Mouse (Mus musculus): ENCODE data around the gene Fam240a. TPM values are rescaled to one million over a fixed set of nuclear protein-coding genes. Genes with fewer than 3 reads are reported as not detected.

Fam240a gene
- total RNA-seq, 2 experiments from 2014 or later = not detected

Small RNA genes within 50 kb of the gene (microRNA-seq; reads per million reads assigned to microRNA genes)
- gene Gm24269 = 0 reads per million in 2 experiments

Other genes starting within 250 kb of the Fam240a start
- gene Myl3, start 175.0 kb downstream of the Fam240a start, total RNA-seq (2021) = not detected
- gene Pth1r, start 169.7 kb downstream of the Fam240a start, total RNA-seq (2021) = 1 to 10 TPM; 5.6 to 6.5 TPM
- gene Prss42, start 118.7 kb downstream of the Fam240a start, total RNA-seq (2021) = not detected
- gene Prss44, start 102.9 kb downstream of the Fam240a start, total RNA-seq (2021) = not detected
- gene Prss43, start 90.2 kb downstream of the Fam240a start, total RNA-seq (2021) = under 1 TPM; 0.21 to 0.55 TPM
- gene Prss45, start 82.3 kb downstream of the Fam240a start, total RNA-seq (2021) = under 1 TPM; 0.31 to 0.65 TPM
- under 1 TPM in 1 of 2 experiments, not detected in 1; 0.31 TPM for gene Prss46, start 72.4 kb downstream of the Fam240a start, total RNA-seq (2021)
- gene Prss50, start 58.9 kb downstream of the Fam240a start, total RNA-seq (2021) = under 1 TPM in 1 of 2 experiments, not detected in 1; 0.36 TPM
- 10 to 100 TPM; 11.6 to 13.1 TPM for gene Als2cl, start 37.0 kb downstream of the Fam240a start, total RNA-seq (2021)
- 1 to 10 TPM; 1.8 to 2.0 TPM for gene Tmie, start 36.7 kb downstream of the Fam240a start, total RNA-seq (2021)
- under 1 TPM; 0.37 to 0.57 TPM for gene Tdgf1, start 29.3 kb upstream of the Fam240a start, total RNA-seq (2021)
- gene Lrrc2, start 34.7 kb upstream of the Fam240a start, total RNA-seq (2021) = 1 to 10 TPM; 2.0 to 2.6 TPM
- under 1 TPM; 0.19 to 0.65 TPM for gene Rtp3, start 73.7 kb upstream of the Fam240a start, total RNA-seq (2021)
- gene Ltf, start 102.4 kb upstream of the Fam240a start, total RNA-seq (2021) = under 1 TPM; 0.32 to 0.74 TPM
- gene Ccrl2, start 140.7 kb upstream of the Fam240a start, total RNA-seq (2021) = 1 to 10 TPM in 1 of 2 experiments, under 1 TPM in 1; 0.92 to 1.8 TPM
- 10 to 100 TPM; 26.3 to 29.0 TPM for gene Lrrfip2, start 200.7 kb upstream of the Fam240a start, total RNA-seq (2021)

Data from layer of hippocampus, postnatal 14 days (tissue).